Comparison of ENCODE assay signal across 8 mouse cellular contexts in genomic region chr10:81135831-81136705, GRCm38 (mm10). TPM values are rescaled to one million over a fixed set of nuclear protein-coding genes. Genes with fewer than 3 reads are reported as not detected.
DNase-seq lines count a peak whose midpoint lies in the region; ATAC-seq and TF ChIP-seq lines count a peak whose summit lies in the region.

No protein-coding gene starts in this region.

- DNase-seq in NIH3T3 (ENCODE audit: low read depth): peak; percentile 82
- DNase-seq in cerebellum, postnatal 10 days: peak; percentile 87 to 88
- peak; percentile 67 to 72 for DNase-seq in frontal cortex, postnatal 10 days (ENCODE audit: low spot score in 2 of 2)
- DNase-seq in hindbrain, embryonic 11.5 days (ENCODE audit: low spot score): peak; percentile 76
- peak; percentile 66 to 70 for DNase-seq in left cerebral cortex, adult 2 months (ENCODE audit: extremely low spot score in 1 of 2, low spot score in 2 of 2)
- peak; percentile 83 to 89 for DNase-seq in lung, postnatal 4 days
- DNase-seq in retina, postnatal 1 day: peak; percentile 89
- DNase-seq in thymus, postnatal 25 days: peak; percentile 67

- peaks cover 28% of the 10 kb centered on the region for H3K27me3 ChIP-seq in hindbrain, embryonic 11.5 days (ENCODE audit: control insufficient read depth, insufficient read depth, low read length)

- WGBS in hindbrain, embryonic 11.5 days: under 1% methylated on average over 57 of the region's 86 CpGs

- H3K4me1 ChIP-seq in hindbrain, embryonic 11.5 days (replicated peaks; ENCODE audit: control insufficient read depth, insufficient read depth, low read length): peaks cover 20% of the 10 kb centered on the region

- intact Hi-C loops in left cerebral cortex, adult 2 months (cut with DNase I): loop anchor here (2.0 kb wide), 1 partner anchor 33 kb away; no protein-coding TSS in a partner anchor

- H3K27ac ChIP-seq in hindbrain, embryonic 11.5 days (ENCODE audit: low read depth, low read length): peak overlapping the region; percentile 90
- H3K27ac ChIP-seq in left cerebral cortex, adult 2 months: peak overlapping the region; percentile 96

- 0 out of 2 replicates have a peak, but pooled peaks have one; percentile 12 for ATAC-seq in hindbrain, embryonic 11.5 days (ENCODE audit: low FRiP score)

- H3K4me3 ChIP-seq in hindbrain, embryonic 11.5 days (ENCODE audit: low read depth, low read length): peak overlapping the region; percentile 56
- H3K4me3 ChIP-seq in left cerebral cortex, adult 2 months: peak overlapping the region; percentile 61

- H3K4me2 ChIP-seq in hindbrain, embryonic 11.5 days (replicated peaks; ENCODE audit: low read depth, low read length): peak overlapping the region; percentile 96

- TF ChIP-seq CTCF in left cerebral cortex, adult 2 months (IDR thresholded peaks at IDR 0.05): no peak; the same call in 1 of the 2 replicates

- H3K9ac ChIP-seq in hindbrain, embryonic 11.5 days (ENCODE audit: low read depth, low read length): peak overlapping the region; percentile 73

- H3K9me3 ChIP-seq in hindbrain, embryonic 11.5 days (ENCODE audit: control insufficient read depth, low read length): no peaks in the 10 kb centered on the region

- H3K36me3 ChIP-seq in hindbrain, embryonic 11.5 days (ENCODE audit: control insufficient read depth, insufficient read depth, low read length): no peaks in the 10 kb centered on the region

RNA-seq across cellular contexts. Expression of gene Zbtb7a, which starts 1.0 kb away (rescaled TPM):
- 6.6 and 7.9 TPM in 2 replicates for polyA plus RNA-seq in hindbrain, embryonic 11.5 days (2014; fragmentation: Nextera tagmentation; extraction: Ambion mirVana)
- 100 to 1,000 TPM; 130 to 132 TPM for total RNA-seq in left cerebral cortex, adult 2 months (2021)

RNA-seq across cellular contexts. Expression of gene Map2k2, which starts 30.4 kb away (rescaled TPM):
- 201 and 203 TPM in 2 replicates for polyA plus RNA-seq in hindbrain, embryonic 11.5 days (2014; fragmentation: Nextera tagmentation; extraction: Ambion mirVana)
- 100 to 1,000 TPM; 136 to 150 TPM for total RNA-seq in left cerebral cortex, adult 2 months (2021)

RNA-seq across cellular contexts. Expression of gene Pias4, which starts 31.7 kb away (rescaled TPM):
- polyA plus RNA-seq in hindbrain, embryonic 11.5 days (2014; fragmentation: Nextera tagmentation; extraction: Ambion mirVana): 52.7 and 54.1 TPM in 2 replicates
- 10 to 100 TPM; 26.7 to 32.0 TPM for total RNA-seq in left cerebral cortex, adult 2 months (2021)

RNA-seq across cellular contexts. Expression of gene Creb3l3, which starts 37.4 kb away (rescaled TPM):
- 0.23 and 0.49 TPM in 2 replicates for polyA plus RNA-seq in hindbrain, embryonic 11.5 days (2014; fragmentation: Nextera tagmentation; extraction: Ambion mirVana)
- total RNA-seq in left cerebral cortex, adult 2 months (2021): under 1 TPM; 0.25 to 0.33 TPM

RNA-seq across cellular contexts. Expression of gene Eef2, which starts 40.4 kb away (rescaled TPM):
- 380 and 413 TPM in 2 replicates for polyA plus RNA-seq in hindbrain, embryonic 11.5 days (2014; fragmentation: Nextera tagmentation; extraction: Ambion mirVana)
- total RNA-seq in left cerebral cortex, adult 2 months (2021): 100 to 1,000 TPM; 884 to 901 TPM

Comparison
In these comparisons a context has a peak if more than half of its experiments do, and no peak if none do; other contexts are left out.
1. Peak in every context shown above with its lines: DNase-seq, ATAC-seq, H3K4me3 ChIP-seq and H3K27ac ChIP-seq.